Mouse (Mus musculus): ENCODE results near the gene Grm2.

GRCm38 (mm10) chr9:106616306-106616705 is 39.6 kb downstream of the Grm2 start:
- TF ChIP-seq CTCF (IDR thresholded peaks at IDR 0.05; ENCODE audit: control insufficient read depth, insufficient read depth, low read length) (no peak), POLR2A (IDR thresholded peaks at IDR 0.05; ENCODE audit: borderline replicate concordance, control insufficient read depth, low read depth, low read length) (no peak)

All from bone marrow, adult 2 months (tissue).